Mouse (Mus musculus): ENCODE results near the gene Cd300ld4.

- TF ChIP-seq TAL1 (IDR thresholded peaks at IDR 0.05; ENCODE audit: low read length) = no peak
- no peak for TF ChIP-seq GATA1 (IDR thresholded peaks at IDR 0.05; ENCODE audit: low read length)
These were observed 54.1 kb downstream of the Cd300ld4 start for GRCm38 (mm10) chr11:114972726-114973125.

Measured in erythroblast, embryonic 14.5 days (primary cell).